Mouse (Mus musculus) heart, postnatal 0 days (tissue): ENCODE measurements around the gene Atg4a.

Experiments
- CTCF ChIP-seq: IDR thresholded peaks from 2 replicates; pipeline ENCODE4 v1.5.1; 2016; ENCODE audit warnings: antibody characterized with exemption, control low read depth, low read depth
- EP300 ChIP-seq: IDR thresholded peaks from 2 replicates; pipeline ENCODE4 v1.6.1; 2016; ENCODE audit warnings: antibody characterized with exemption, low read depth

DNA sequence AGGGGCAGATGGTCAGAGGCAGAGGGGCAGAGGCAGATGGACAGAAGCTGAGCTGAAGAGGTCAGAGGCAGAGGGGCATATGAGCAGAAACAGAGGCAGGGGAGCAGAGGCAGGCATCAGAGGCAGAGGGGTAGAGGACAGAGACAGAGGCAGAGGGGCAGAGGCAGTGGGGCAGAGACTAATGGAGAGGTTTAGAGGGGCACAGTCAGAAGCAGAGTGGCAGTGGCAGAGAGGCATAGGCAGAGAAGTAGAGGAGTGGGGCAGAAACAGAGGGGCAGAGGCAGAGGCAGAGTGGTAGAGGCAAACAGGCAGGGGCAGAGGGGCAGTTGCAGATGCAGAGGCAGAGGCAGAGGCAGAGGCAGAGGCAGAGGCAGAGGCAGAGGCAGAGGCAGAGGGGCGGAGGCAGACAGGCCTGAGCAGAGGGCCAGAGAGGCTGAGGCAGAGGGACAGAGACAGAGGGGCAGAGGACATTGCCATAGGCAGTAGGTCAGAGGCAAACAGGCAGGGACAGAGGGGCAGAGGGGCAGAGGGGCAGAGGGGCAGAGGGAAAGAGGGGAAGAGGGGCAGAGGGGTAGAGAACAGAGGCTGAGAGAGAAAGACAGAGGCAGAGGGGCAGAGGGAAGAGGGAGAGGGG is 41.3 kb downstream of the Atg4a start:
- no peak for TF ChIP-seq CTCF
- TF ChIP-seq EP300 = no peak
